In genomic region chr17:28256651-28257328, GRCm38 (mm10) we compare ENCODE assay signal across 8 mouse cellular contexts. TPM values are rescaled to one million over a fixed set of nuclear protein-coding genes. Genes with fewer than 3 reads are reported as not detected.
DNase-seq lines count a peak whose midpoint lies in the region; ATAC-seq lines count a peak whose summit lies in the region.

No protein-coding gene starts in this region.

- no peak for DNase-seq in forebrain, embryonic 10.5 days (ENCODE audit: extremely low spot score, low spot score)
- DNase-seq in forebrain, embryonic 11.5 days (ENCODE audit: low spot score) = no peak
- peak; percentile 51 for DNase-seq in adrenal gland, adult 8-10 months
- DNase-seq in heart, adult 9 months (ENCODE audit: low spot score in 2 of 2) = peak; percentile 85 to 91
- peak; percentile 72 for DNase-seq in kidney, adult 9 months
- peak; percentile 89 for DNase-seq in lung, postnatal 10 days
- peak; percentile 48 to 77 for DNase-seq in thymus, adult 18-20 months
- DNase-seq in cerebellum, postnatal 10 days = no peak

- WGBS in forebrain, embryonic 10.5 days = 83% methylated on average over 13 of the region's 13 CpGs
- 78% methylated on average over 13 of the region's 13 CpGs for whole genome bisulfite sequencing in forebrain, embryonic 11.5 days

- 0 out of 2 replicates have a peak, but pooled peaks cover 2% of the 10 kb centered on the region for H3K9me3 ChIP-seq in forebrain, embryonic 10.5 days
- H3K9me3 ChIP-seq in forebrain, embryonic 11.5 days (ENCODE audit: control insufficient read depth, low read length) = no peaks in the 10 kb centered on the region

- no peak overlapping the region for H3K9ac ChIP-seq in forebrain, embryonic 11.5 days (ENCODE audit: low read length)

- no peak overlapping the region for H3K4me3 ChIP-seq in forebrain, embryonic 10.5 days
- H3K4me3 ChIP-seq in forebrain, embryonic 11.5 days (ENCODE audit: low read depth, low read length) = no peak overlapping the region

- H3K27me3 ChIP-seq in forebrain, embryonic 10.5 days (ENCODE audit: poor library complexity, severe bottlenecking) = no peaks in the 10 kb centered on the region
- no peaks in the 10 kb centered on the region for H3K27me3 ChIP-seq in forebrain, embryonic 11.5 days (ENCODE audit: control insufficient read depth, insufficient read depth, low read length)

- H3K36me3 ChIP-seq in forebrain, embryonic 10.5 days (replicated peaks) = peaks cover 11% of the 10 kb centered on the region; the same call in 1 of the 2 replicates
- H3K36me3 ChIP-seq in forebrain, embryonic 11.5 days (ENCODE audit: control insufficient read depth, insufficient read depth, low read length) = no peaks in the 10 kb centered on the region

- H3K4me2 ChIP-seq in forebrain, embryonic 11.5 days (ENCODE audit: low read depth, low read length, severe bottlenecking) = no peak overlapping the region

- no peak for ATAC-seq in forebrain, embryonic 11.5 days (replicated peaks; ENCODE audit: low FRiP score)

- H3K4me1 ChIP-seq in forebrain, embryonic 10.5 days = peaks cover 44% of the 10 kb centered on the region
- H3K4me1 ChIP-seq in forebrain, embryonic 11.5 days (replicated peaks; ENCODE audit: control insufficient read depth, insufficient read depth, low read length) = 0 out of 2 replicates have a peak, but pooled peaks cover 6% of the 10 kb centered on the region

- H3K27ac ChIP-seq in forebrain, embryonic 10.5 days = peak overlapping the region; percentile 69
- H3K27ac ChIP-seq in forebrain, embryonic 11.5 days (ENCODE audit: low read depth, low read length) = no peak overlapping the region

RNA-seq across cellular contexts. Expression of gene Ppard, which starts 24.3 kb away (rescaled TPM):
- polyA plus RNA-seq in forebrain, embryonic 10.5 days (2016; fragmentation: Nextera tagmentation; extraction: Ambion mirVana) = 1.3 and 1.4 TPM in 2 replicates
- 1.4 and 1.7 TPM in 2 replicates for polyA plus RNA-seq in forebrain, embryonic 11.5 days (2014; fragmentation: Nextera tagmentation; extraction: Ambion mirVana)
- 10 to 100 TPM; 38.8 to 50.6 (median 45.4) TPM for total RNA-seq in adrenal gland, adult 8-10 months (2022)

RNA-seq across cellular contexts. Expression of gene Def6, which starts 49.2 kb away (rescaled TPM):
- 2.4 and 4.1 TPM in 2 replicates for polyA plus RNA-seq in forebrain, embryonic 10.5 days (2016; fragmentation: Nextera tagmentation; extraction: Ambion mirVana)
- 2.2 and 2.5 TPM in 2 replicates for polyA plus RNA-seq in forebrain, embryonic 11.5 days (2014; fragmentation: Nextera tagmentation; extraction: Ambion mirVana)
- total RNA-seq in adrenal gland, adult 8-10 months (2022) = 1 to 10 TPM; 2.6 to 3.4 (median 3.2) TPM

RNA-seq across cellular contexts. Expression of gene Fance, which starts 56.5 kb away (rescaled TPM):
- polyA plus RNA-seq in forebrain, embryonic 10.5 days (2016; fragmentation: Nextera tagmentation; extraction: Ambion mirVana) = 31.6 and 32.5 TPM in 2 replicates
- polyA plus RNA-seq in forebrain, embryonic 11.5 days (2014; fragmentation: Nextera tagmentation; extraction: Ambion mirVana) = 28.0 and 32.3 TPM in 2 replicates
- total RNA-seq in adrenal gland, adult 8-10 months (2022) = 10 to 100 TPM; 24.9 to 45.2 (median 36.2) TPM

Comparison
In these comparisons a context has a peak if more than half of its experiments do, and no peak if none do; other contexts are left out.
1. DNase-seq: peak in adrenal gland, adult 8-10 months (single experiment), heart, adult 9 months (2 of 2), kidney, adult 9 months (single experiment), lung, postnatal 10 days (single experiment) and thymus, adult 18-20 months (2 of 2); none in forebrain, embryonic 10.5 days (single experiment), forebrain, embryonic 11.5 days (single experiment) and cerebellum, postnatal 10 days (0 of 2).